Mouse (Mus musculus) gastrocnemius, postnatal 10 days (tissue): Measurements from ENCODE around the gene Ankrd40. TPM values are rescaled to one million over a fixed set of nuclear protein-coding genes. Genes with fewer than 3 reads are reported as not detected.

Experiments used
- DNase-seq: peaks from one replicate; pipeline ENCODE4 v3.0.0; 2021; ENCODE audit warnings: mixed read lengths
- long read RNA-seq, 2 experiments: library from polyadenylated mRNA; stranded (forward); transcript quantifications; one replicate each; pipeline ENCODE4 v2.0.0; 2021
- total RNA-seq, 2 experiments: library from RNA; stranded (reverse); gene quantifications; 2 replicates each; pipeline ENCODE4 v1.2.3; 2021

Ankrd40 gene
- total RNA-seq: 100 to 1,000 TPM; 135 to 141 TPM
- long read RNA-seq, experiment 1, transcript Ankrd40-203 (5 exons, 3,487 nt): major isoform, 107 of 136 reads
- long read RNA-seq, experiment 1, partial matches to known transcripts: 8 of 136 reads
- long read RNA-seq, experiment 1, other reads (novel, unspliced or antisense): 14 of 136 reads
- long read RNA-seq, experiment 2, transcript Ankrd40-203 (5 exons, 3,487 nt): major isoform, 133 of 145 reads
- long read RNA-seq, experiment 2, partial matches to known transcripts: 5 of 145 reads
- long read RNA-seq, experiment 2, other reads (novel, unspliced or antisense): 1 of 145 reads

- peak; percentile 93 for DNase-seq
These were observed at the start of gene Ankrd40 for GRCm38 (mm10) chr11:94327693-94328643. Gene Ankrd40, plus strand, starts transcription at chr11:94328001.

- no peak for DNase-seq
These were observed 46.3 kb upstream of the Ankrd40 start, which contains the start of gene Gm21885 for GRCm38 (mm10) chr11:94281199-94282181. Gene Gm21885, plus strand, starts transcription at chr11:94281873.

GRCm38 (mm10) chr11:94282291-94282690 lies 45.5 kb upstream of the Ankrd40 start:
- no peak for DNase-seq

- no peak for DNase-seq
These were observed 44.2 kb upstream of the Ankrd40 start for GRCm38 (mm10) chr11:94283536-94284099.

GRCm38 (mm10) chr11:94285886-94286574 lies 41.8 kb upstream of the Ankrd40 start:
- no peak for DNase-seq

GRCm38 (mm10) chr11:94287105-94287504 lies 40.7 kb upstream of the Ankrd40 start:
- DNase-seq: no peak

GRCm38 (mm10) chr11:94290062-94290740 lies 37.6 kb upstream of the Ankrd40 start:
- DNase-seq: no peak

GRCm38 (mm10) chr11:94294996-94295845 lies 32.6 kb upstream of the Ankrd40 start:
- DNase-seq: no peak

- DNase-seq: no peak
These were observed 15.1 kb upstream of the Ankrd40 start for GRCm38 (mm10) chr11:94312733-94313132.

GRCm38 (mm10) chr11:94314098-94314652 lies 13.6 kb upstream of the Ankrd40 start:
- DNase-seq: no peak

- no peak for DNase-seq
These were observed 12.5 kb upstream of the Ankrd40 start for GRCm38 (mm10) chr11:94315308-94315707.

- DNase-seq: no peak
These were observed 11.3 kb upstream of the Ankrd40 start for GRCm38 (mm10) chr11:94316528-94316927.

GRCm38 (mm10) chr11:94317014-94317413 lies 10.8 kb upstream of the Ankrd40 start:
- DNase-seq: no peak

- DNase-seq: no peak
These were observed 10.3 kb upstream of the Ankrd40 start for GRCm38 (mm10) chr11:94317515-94317914.

GRCm38 (mm10) chr11:94318056-94318455 lies 9.7 kb upstream of the Ankrd40 start:
- DNase-seq: no peak

- DNase-seq: peak; percentile 60
These were observed 6.6 kb upstream of the Ankrd40 start for GRCm38 (mm10) chr11:94320969-94321930.

- DNase-seq: peak; percentile 97
These were observed 5.8 kb upstream of the Ankrd40 start, which contains the start of gene Luc7l3 for GRCm38 (mm10) chr11:94321931-94322400. Gene Luc7l3, minus strand, starts transcription at chr11:94321988.
